Mouse (Mus musculus) spleen, postnatal 36 days (tissue): ENCODE measurements around the gene Scaf4.
"Not testable (repeated sequence)": the region's sequence is repeated elsewhere in the genome, so short reads cannot be mapped to it uniquely, and the experiment has no call there.

Source experiments
- DNase-seq, 2 experiments: peaks; one replicate each; pipeline ENCODE4 v3.0.0; 2022; ENCODE audit warnings: low spot score in 2 of 2, mixed read lengths in 1 of 2

The Scaf4 gene

GRCm38 (mm10) chr16:90291675-90292074, 7.4 kb upstream of the Scaf4 start:
- no peak for DNase-seq

GRCm38 (mm10) chr16:90290962-90291361, 6.7 kb upstream of the Scaf4 start:
- no peak for DNase-seq

GRCm38 (mm10) chr16:90284916-90285315, 613 bp upstream of the Scaf4 start:
- DNase-seq: no peak

GRCm38 (mm10) chr16:90283266-90283904, 918 bp downstream of the Scaf4 start:
- DNase-seq: peak in 1 of 2 experiments; percentile 26

GRCm38 (mm10) chr16:90282620-90283265, 1.6 kb downstream of the Scaf4 start:
- no peak for DNase-seq

- no peak for DNase-seq
These were observed 2.9 kb downstream of the Scaf4 start for GRCm38 (mm10) chr16:90281406-90281805.

GRCm38 (mm10) chr16:90280989-90281388, 3.3 kb downstream of the Scaf4 start:
- DNase-seq: no peak

- DNase-seq: no peak
These were observed 3.8 kb downstream of the Scaf4 start for GRCm38 (mm10) chr16:90280515-90280914.

GRCm38 (mm10) chr16:90279058-90279457, 5.2 kb downstream of the Scaf4 start:
- DNase-seq: peak; percentile 43 to 52

GRCm38 (mm10) chr16:90275521-90275920, 8.8 kb downstream of the Scaf4 start:
- no peak for DNase-seq

- no peak for DNase-seq
These were observed 17.7 kb downstream of the Scaf4 start for GRCm38 (mm10) chr16:90266581-90266980.

GRCm38 (mm10) chr16:90265106-90265505, 19.2 kb downstream of the Scaf4 start:
- DNase-seq: no peak

GRCm38 (mm10) chr16:90264021-90264420, 20.3 kb downstream of the Scaf4 start:
- peak in 1 of 2 experiments; percentile 14 for DNase-seq

- DNase-seq: no peak
These were observed 22.5 kb downstream of the Scaf4 start for GRCm38 (mm10) chr16:90261791-90262190.

- DNase-seq: no peak
These were observed 24.2 kb downstream of the Scaf4 start for GRCm38 (mm10) chr16:90260097-90260496.

GRCm38 (mm10) chr16:90259623-90260022, 24.7 kb downstream of the Scaf4 start:
- no peak for DNase-seq

GRCm38 (mm10) chr16:90258950-90259349, 25.4 kb downstream of the Scaf4 start:
- DNase-seq: peak; percentile 41 to 45

- no peak for DNase-seq
These were observed 31.8 kb downstream of the Scaf4 start for GRCm38 (mm10) chr16:90252521-90252920.

- DNase-seq: not testable (repeated sequence)
These were observed 33.0 kb downstream of the Scaf4 start for GRCm38 (mm10) chr16:90251256-90251655.

GRCm38 (mm10) chr16:90250099-90250498, 34.2 kb downstream of the Scaf4 start:
- DNase-seq: no peak

- no peak for DNase-seq
These were observed 41.6 kb downstream of the Scaf4 start for GRCm38 (mm10) chr16:90242426-90243304.

- no peak for DNase-seq
These were observed 42.4 kb downstream of the Scaf4 start for GRCm38 (mm10) chr16:90241875-90242274.
